Mouse (Mus musculus) forebrain, embryonic 13.5 days (tissue): ENCODE results near the gene Zkscan4. TPM values are rescaled to one million over a fixed set of nuclear protein-coding genes. Genes with fewer than 3 reads are reported as not detected.
"Not testable (repeated sequence)": the region's sequence is repeated elsewhere in the genome, so short reads cannot be mapped to it uniquely, and the experiment has no call there.

ENCODE experiments used
- ATAC-seq: fragments of 200-750 bp; cut with Nextera tagmentation; 2 replicates; pipeline ENCODE4 v1.8.0; 2017
- H3K27ac ChIP-seq: fragments of 300-500 bp; sonication (generic); 2 replicates; pipeline ENCODE4 v1.5.1; 2015; ENCODE audit warnings: inconsistent platforms, mild to moderate bottlenecking, moderate library complexity
- H3K27me3 ChIP-seq: fragments of 300-500 bp; sonication (generic); 2 replicates; pipeline ENCODE4 v1.6.1; 2015; ENCODE audit warnings: mild to moderate bottlenecking, inconsistent platforms
- H3K36me3 ChIP-seq: fragments of 300-500 bp; sonication (generic); 2 replicates; pipeline ENCODE4 v1.6.1; 2015; ENCODE audit warnings: mild to moderate bottlenecking, inconsistent platforms; ENCODE audit not compliant: poor library complexity, severe bottlenecking
- H3K4me1 ChIP-seq: fragments of 300-500 bp; sonication (generic); 2 replicates; pipeline ENCODE4 v1.6.1; 2015; ENCODE audit warnings: inconsistent platforms
- H3K4me2 ChIP-seq: fragments of 300-500 bp; sonication (generic); 2 replicates; pipeline ENCODE4 v1.6.1; 2015; ENCODE audit warnings: inconsistent platforms, mild to moderate bottlenecking, moderate library complexity
- H3K4me3 ChIP-seq: fragments of 300-500 bp; sonication (generic); 2 replicates; pipeline ENCODE4 v1.5.1; 2015; ENCODE audit warnings: mild to moderate bottlenecking, inconsistent platforms
- H3K9ac ChIP-seq: fragments of 300-500 bp; sonication (generic); 2 replicates; pipeline ENCODE4 v1.6.1; 2015; ENCODE audit warnings: mild to moderate bottlenecking, inconsistent platforms
- H3K9me3 ChIP-seq: fragments of 300-500 bp; sonication (generic); replicated peaks from 2 replicates; pipeline ENCODE4 v1.6.1; 2016; ENCODE audit warnings: inconsistent platforms
- WGBS: fragments of 180-500 bp; shearing (Covaris S2); methylation state at CpG from one replicate; pipeline ENCODE4 v1.1.7; 2015; 5-methylcytosine and 5-hydroxymethylcytosine counted together
- polyA plus RNA-seq: library from polyadenylated mRNA; unstranded; fragments of >200 nt; fragmentation: Nextera tagmentation; extraction: Ambion mirVana; gene quantifications from 2 replicates; pipeline ENCODE4 v1.2.1, GENCODE M21; 2015

The Zkscan4 gene
- polyA plus RNA-seq, 1 experiment from 2014 or later, result 7.3 TPM

GRCm38 (mm10) chr13:21467336-21467735 is 11.4 kb upstream of the Zkscan4 start:
- ATAC-seq, result no peak
- H3K4me2 ChIP-seq, result no peak overlapping the region
- peak overlapping the region; percentile 58; the same call in 1 of the 2 replicates for H3K4me3 ChIP-seq
- no peak overlapping the region for H3K9ac ChIP-seq
- 89% methylated on average over 10 of the region's 10 CpGs for WGBS
- 0 out of 2 replicates have a peak, but pooled peaks cover 3% of the 10 kb centered on the region for H3K4me1 ChIP-seq
- H3K9me3 ChIP-seq, result no peaks in the 10 kb centered on the region
- H3K27ac ChIP-seq, result no peak overlapping the region
- H3K36me3 ChIP-seq, result no peaks in the 10 kb centered on the region
- H3K27me3 ChIP-seq, result peaks cover 17% of the 10 kb centered on the region

- no peak within 1 kb of the TSS; the same call in 1 of the 2 replicates for H3K27ac ChIP-seq
- peak within 1 kb of the TSS; percentile 74 for H3K9ac ChIP-seq
- ATAC-seq, result peak; percentile 99
- peaks cover 17% of the 10 kb centered on the region for H3K27me3 ChIP-seq
- H3K36me3 ChIP-seq, result no peaks in the 10 kb centered on the region
- H3K4me3 ChIP-seq, result peak within 1 kb of the TSS; percentile 58
- 0 out of 2 replicates have a peak, but pooled peaks cover 3% of the 10 kb centered on the region for H3K4me1 ChIP-seq
- WGBS, result under 1% methylated on average over 53 of the region's 54 CpGs
- no peaks in the 10 kb centered on the region for H3K9me3 ChIP-seq
- peak within 1 kb of the TSS; percentile 78 for H3K4me2 ChIP-seq
Measured at GRCm38 (mm10) chr13:21468061-21469019, 10.4 kb upstream of the Zkscan4 start, which contains the start of gene Nkapl. Gene Nkapl (minus strand): TSS chr13:21468509.

DNA sequence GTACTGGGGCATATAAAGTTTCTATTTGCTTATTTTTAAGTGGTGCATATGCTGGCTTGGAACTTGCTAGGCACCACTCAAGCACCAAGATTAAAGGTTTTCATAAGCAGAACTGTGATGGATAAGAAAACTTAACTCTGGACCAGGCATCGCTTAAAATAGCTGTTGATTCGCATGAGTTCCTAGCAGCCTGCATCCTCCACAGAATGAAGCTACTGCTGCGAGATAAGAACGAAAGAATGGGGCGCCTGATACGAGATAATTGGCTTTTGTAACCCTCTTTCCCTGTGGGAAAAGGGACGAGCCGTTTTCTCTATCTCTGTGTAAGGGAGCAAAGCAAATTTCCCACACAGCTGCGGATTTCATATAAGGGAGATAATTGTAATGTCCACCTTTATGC is 9.6 kb upstream of the Zkscan4 start:
- 12% methylated on average over 9 of the region's 9 CpGs for WGBS
- no peaks in the 10 kb centered on the region for H3K36me3 ChIP-seq
- H3K4me1 ChIP-seq, result 0 out of 2 replicates have a peak, but pooled peaks cover 3% of the 10 kb centered on the region
- H3K4me2 ChIP-seq, result peak overlapping the region; percentile 78
- H3K9me3 ChIP-seq, result no peaks in the 10 kb centered on the region
- no peak overlapping the region for H3K27ac ChIP-seq
- H3K27me3 ChIP-seq, result peaks cover 17% of the 10 kb centered on the region
- no peak overlapping the region for H3K9ac ChIP-seq
- ATAC-seq, result no peak
- peak overlapping the region; percentile 58; the same call in 1 of the 2 replicates for H3K4me3 ChIP-seq

DNA sequence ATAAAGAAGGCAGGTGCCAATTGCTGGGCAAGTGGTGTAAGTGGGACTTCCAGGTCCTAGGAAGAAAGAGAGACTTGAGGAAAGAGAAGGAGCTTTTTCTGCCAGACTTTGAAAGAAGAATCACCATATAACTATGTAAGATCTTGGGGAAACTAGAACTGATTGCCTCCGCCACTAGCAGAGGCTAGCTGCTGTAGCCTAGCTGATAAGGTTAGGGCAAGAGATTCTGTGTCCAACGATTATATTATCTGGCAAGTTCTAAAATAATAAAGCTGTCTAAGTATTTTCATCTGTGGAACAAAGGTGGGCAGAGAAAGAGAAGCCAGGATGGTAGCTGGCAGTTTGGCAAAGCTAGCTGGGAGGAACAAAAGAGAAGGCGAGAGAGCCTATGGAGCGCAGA is 6.3 kb upstream of the Zkscan4 start:
- Histone ChIP-seq H3K4me2 (no peak overlapping the region), H3K36me3 (no peaks in the 10 kb centered on the region), H3K9me3 (no peaks in the 10 kb centered on the region), H3K9ac (no peak overlapping the region), H3K27ac (no peak overlapping the region), H3K4me1 (0 out of 2 replicates have a peak, but pooled peaks cover 3% of the 10 kb centered on the region), H3K27me3 (peaks cover 12% of the 10 kb centered on the region), H3K4me3 (no peak overlapping the region)
- 22% methylated on average over 4 of the region's 4 CpGs for whole genome bisulfite sequencing
- no peak for ATAC-seq

- Histone ChIP-seq H3K4me2 (no peak overlapping the region), H3K9me3 (no peaks in the 10 kb centered on the region), H3K4me1 (no peaks in the 10 kb centered on the region), H3K27me3 (no peaks in the 10 kb centered on the region), H3K36me3 (peaks cover 28% of the 10 kb centered on the region), H3K4me3 (no peak overlapping the region), H3K27ac (no peak overlapping the region), H3K9ac (no peak overlapping the region)
- 89% methylated on average over 1 of the region's 1 CpGs for WGBS
- no peak for ATAC-seq
Measured at GRCm38 (mm10) chr13:21486881-21487280, 8.2 kb downstream of the Zkscan4 start.

- no peak overlapping the region for H3K4me2 ChIP-seq
- no peaks in the 10 kb centered on the region for H3K4me1 ChIP-seq
- no peak overlapping the region for H3K4me3 ChIP-seq
- H3K36me3 ChIP-seq, result no peaks in the 10 kb centered on the region
- WGBS, result 92% methylated on average over 5 of the region's 5 CpGs
- H3K27me3 ChIP-seq, result no peaks in the 10 kb centered on the region
- no peak overlapping the region for H3K27ac ChIP-seq
- no peak overlapping the region for H3K9ac ChIP-seq
- ATAC-seq, result no peak
- H3K9me3 ChIP-seq, result no peaks in the 10 kb centered on the region
Measured at GRCm38 (mm10) chr13:21492847-21493246, 14.1 kb downstream of the Zkscan4 start.

GRCm38 (mm10) chr13:21495080-21495479 is 16.4 kb downstream of the Zkscan4 start, which contains the start of gene AK157302:
Gene AK157302 (plus strand): TSS chr13:21495223.
- WGBS, result 95% methylated on average over 21 of the region's 21 CpGs
- no peaks in the 10 kb centered on the region for H3K36me3 ChIP-seq
- H3K27me3 ChIP-seq, result no peaks in the 10 kb centered on the region
- H3K4me2 ChIP-seq, result no peak within 1 kb of the TSS
- no peaks in the 10 kb centered on the region for H3K9me3 ChIP-seq
- H3K4me1 ChIP-seq, result no peaks in the 10 kb centered on the region
- no peak within 1 kb of the TSS for H3K27ac ChIP-seq
- no peak within 1 kb of the TSS for H3K4me3 ChIP-seq
- ATAC-seq, result no peak
- H3K9ac ChIP-seq, result no peak within 1 kb of the TSS

DNA sequence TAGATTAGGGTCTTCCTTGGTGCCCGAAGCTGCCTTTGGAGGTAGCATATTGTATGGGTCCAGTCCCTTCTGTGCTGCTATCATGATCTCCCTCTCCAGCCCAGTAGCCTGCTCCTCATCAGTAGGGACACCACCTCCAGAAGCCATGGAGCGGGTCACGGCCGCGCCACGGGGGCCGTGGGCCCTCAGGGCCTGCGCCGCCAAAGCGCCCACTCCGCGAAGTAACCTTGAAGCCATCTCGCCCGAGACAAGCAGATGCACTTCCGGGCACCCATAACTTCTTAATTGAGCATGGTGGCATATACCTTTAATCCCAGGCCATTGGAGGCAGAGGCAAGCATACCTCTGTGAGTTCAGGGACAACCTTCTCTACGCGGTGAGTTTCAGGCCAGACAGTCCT is 22.5 kb downstream of the Zkscan4 start, which contains the start of gene Gm11273:
TSS of gene Gm11273 (minus strand) at position 237 of the 400 bp plus-strand sequence.
- not testable (repeated sequence) for H3K36me3 ChIP-seq, H3K9ac ChIP-seq, ATAC-seq, H3K9me3 ChIP-seq, H3K4me1 ChIP-seq, H3K4me2 ChIP-seq, H3K27me3 ChIP-seq, H3K27ac ChIP-seq, H3K4me3 ChIP-seq
- 85% methylated on average over 17 of the region's 17 CpGs for WGBS

DNA sequence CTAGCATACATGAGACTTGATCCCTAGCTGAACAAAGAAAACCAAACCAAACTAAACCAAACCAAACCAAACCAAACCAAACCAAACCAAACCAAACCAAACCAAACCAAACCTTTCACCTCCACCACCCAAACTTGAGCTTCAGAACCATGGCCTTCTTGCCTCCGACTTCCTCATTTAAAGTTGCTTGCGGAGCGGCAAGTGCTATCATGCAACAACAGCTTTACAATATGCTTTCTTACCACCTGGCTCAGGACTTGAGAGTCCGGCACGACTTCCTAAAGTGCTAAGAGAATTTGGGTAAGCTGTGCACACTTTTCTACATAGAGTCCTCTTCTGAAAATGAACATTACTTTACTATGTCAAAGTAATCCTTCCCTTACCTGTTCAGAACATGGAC is 23.6 kb downstream of the Zkscan4 start:
- Histone ChIP-seq H3K4me1 (peaks cover 3% of the 10 kb centered on the region; the same call in 1 of the 2 replicates), H3K36me3 (no peaks in the 10 kb centered on the region), H3K27me3 (no peaks in the 10 kb centered on the region), H3K4me3 (no peak overlapping the region), H3K9ac (no peak overlapping the region), H3K9me3 (no peaks in the 10 kb centered on the region), H3K27ac (no peak overlapping the region), H3K4me2 (no peak overlapping the region)
- 90% methylated on average over 5 of the region's 5 CpGs for WGBS
- ATAC-seq, result no peak

DNA sequence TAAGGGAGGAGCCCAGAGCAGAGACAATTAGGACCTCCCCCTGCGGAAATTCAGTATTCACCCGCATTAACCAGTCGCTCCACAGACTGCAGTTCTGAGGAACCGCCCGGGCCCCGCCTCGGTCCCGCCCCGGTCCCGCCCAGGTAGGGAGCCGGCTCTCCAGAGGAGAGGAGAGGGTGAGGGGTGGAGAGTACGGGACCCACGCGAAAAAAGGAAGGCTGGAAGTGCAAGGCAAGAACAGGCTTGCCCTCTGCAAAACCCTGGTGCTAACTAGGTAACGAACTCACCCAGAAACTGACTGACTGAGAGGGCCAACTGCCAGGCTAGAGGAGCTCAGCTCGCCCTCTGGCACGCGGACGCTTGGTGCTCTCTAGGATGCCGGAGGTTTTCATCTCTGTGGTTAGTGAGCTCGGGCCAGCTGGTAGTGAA is 27.5 kb downstream of the Zkscan4 start:
- peak overlapping the region; percentile 69 for H3K27ac ChIP-seq
- H3K4me2 ChIP-seq, result peak overlapping the region; percentile 63
- WGBS, result under 1% methylated on average over 21 of the region's 21 CpGs
- peaks cover 3% of the 10 kb centered on the region; the same call in 1 of the 2 replicates for H3K4me1 ChIP-seq
- no peaks in the 10 kb centered on the region for H3K9me3 ChIP-seq
- no peaks in the 10 kb centered on the region for H3K36me3 ChIP-seq
- H3K4me3 ChIP-seq, result peak overlapping the region; percentile 65
- no peaks in the 10 kb centered on the region for H3K27me3 ChIP-seq
- peak; percentile 100 for ATAC-seq
- peak overlapping the region; percentile 68 for H3K9ac ChIP-seq

- no peak for ATAC-seq
- H3K9me3 ChIP-seq, result no peaks in the 10 kb centered on the region
- H3K9ac ChIP-seq, result peak overlapping the region; percentile 30; the same call in 1 of the 2 replicates
- H3K27ac ChIP-seq, result no peak overlapping the region
- H3K4me2 ChIP-seq, result peak overlapping the region; percentile 62
- WGBS, result 55% methylated on average over 7 of the region's 7 CpGs
- peaks cover 17% of the 10 kb centered on the region for H3K36me3 ChIP-seq
- H3K4me3 ChIP-seq, result peak overlapping the region; percentile 90
- H3K27me3 ChIP-seq, result peaks cover 4% of the 10 kb centered on the region; the same call in 1 of the 2 replicates
- H3K4me1 ChIP-seq, result peaks cover 10% of the 10 kb centered on the region
Measured at GRCm38 (mm10) chr13:21530136-21530535, 51.4 kb downstream of the Zkscan4 start.

GRCm38 (mm10) chr13:21530781-21531201 is 52.1 kb downstream of the Zkscan4 start, which contains the start of gene Zkscan8:
Gene Zkscan8 (minus strand): TSS chr13:21531120.
- peak within 1 kb of the TSS; percentile 86 for H3K27ac ChIP-seq
- peaks cover 12% of the 10 kb centered on the region for H3K36me3 ChIP-seq
- peaks cover 10% of the 10 kb centered on the region for H3K4me1 ChIP-seq
- no peaks in the 10 kb centered on the region for H3K9me3 ChIP-seq
- H3K4me2 ChIP-seq, result peak within 1 kb of the TSS; percentile 62
- under 1% methylated on average over 39 of the region's 39 CpGs for WGBS
- H3K9ac ChIP-seq, result peak within 1 kb of the TSS; percentile 96
- H3K4me3 ChIP-seq, result peak within 1 kb of the TSS; percentile 90
- ATAC-seq, result peak; percentile 99
- peaks cover 4% of the 10 kb centered on the region; the same call in 1 of the 2 replicates for H3K27me3 ChIP-seq
